Comparison of ENCODE assay signal across 19 mouse cellular contexts in the genomic region with DNA sequence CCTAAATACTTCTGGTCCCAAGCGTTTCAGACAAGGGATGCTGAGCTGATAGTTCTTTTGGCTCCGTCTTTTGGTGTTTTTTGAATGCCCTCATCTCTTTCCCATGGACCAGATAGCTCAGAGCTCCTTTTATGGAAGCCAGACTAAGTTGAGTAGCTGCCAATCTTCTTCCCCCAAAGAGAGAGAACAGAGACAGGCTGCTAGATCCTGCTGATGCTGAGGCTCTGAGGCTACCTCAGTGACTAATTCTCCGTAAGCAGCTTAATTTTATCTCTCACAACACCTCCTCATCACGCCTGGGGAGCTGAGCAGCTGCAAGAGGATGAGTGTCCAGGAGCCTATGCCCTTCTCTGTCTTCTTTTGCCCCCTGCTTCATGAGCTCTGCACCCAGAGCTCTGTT.
DNase-seq lines count a peak whose midpoint lies in the region; ATAC-seq and TF ChIP-seq lines count a peak whose summit lies in the region.
"Had no signal": no experiment of that assay in that cellular context is flagged by ENCODE, and none has a peak within 500 bp of the region (broad histone marks: within the 10 kb centered on the region; RNA-seq: fewer than 3 reads in every experiment).

No protein-coding gene starts in this region.

- intact Hi-C loops in left cerebral cortex, postnatal 25 days (cut with DNase I), result no loop called here

- peaks cover 35% of the 10 kb centered on the region for H3K27me3 ChIP-seq in midbrain, embryonic 12.5 days
- no peaks in the 10 kb centered on the region for H3K27me3 ChIP-seq in midbrain, embryonic 15.5 days (replicated peaks)
- no peaks in the 10 kb centered on the region for H3K27me3 ChIP-seq in heart, embryonic 11.5 days (ENCODE audit: control insufficient read depth, insufficient read depth, low read length)
- H3K27me3 ChIP-seq in kidney, embryonic 16.5 days (ENCODE audit: insufficient read depth, low read length), result no peaks in the 10 kb centered on the region
- H3K27me3 ChIP-seq: hindbrain, embryonic 13.5 days had no signal

- H3K36me3 ChIP-seq in midbrain, embryonic 12.5 days, result no peaks in the 10 kb centered on the region
- no peaks in the 10 kb centered on the region for H3K36me3 ChIP-seq in midbrain, embryonic 15.5 days (replicated peaks)
- no peaks in the 10 kb centered on the region for H3K36me3 ChIP-seq in heart, embryonic 11.5 days (ENCODE audit: control insufficient read depth, insufficient read depth, low read length)
- peaks cover 3% of the 10 kb centered on the region; the same call in 1 of the 2 replicates for H3K36me3 ChIP-seq in kidney, embryonic 16.5 days (ENCODE audit: insufficient read depth, low read length)
- H3K36me3 ChIP-seq: embryonic facial prominence, embryonic 12.5 days; heart, embryonic 15.5 days; hindbrain, embryonic 13.5 days; neural tube, embryonic 13.5 days had no signal

- H3K4me2 ChIP-seq in midbrain, embryonic 12.5 days (replicated peaks), result no peak overlapping the region
- no peak overlapping the region for H3K4me2 ChIP-seq in midbrain, embryonic 15.5 days
- no peak overlapping the region for H3K4me2 ChIP-seq in heart, embryonic 11.5 days
- no peak overlapping the region for H3K4me2 ChIP-seq in kidney, embryonic 16.5 days (replicated peaks; ENCODE audit: low read depth, low read length)
- H3K4me2 ChIP-seq: embryonic facial prominence, embryonic 12.5 days; heart, embryonic 15.5 days; hindbrain, embryonic 13.5 days; liver, embryonic 11.5 days; lung, embryonic 14.5 days; neural tube, embryonic 13.5 days had no signal

- DNase-seq in brain, embryonic 14.5 days (ENCODE audit: low read depth), result peak; percentile 42
- peak; percentile 53 to 61 for DNase-seq in layer of hippocampus, adult 8-10 months (ENCODE audit: low spot score in 2 of 2)
- DNase-seq in left cerebral cortex, postnatal 25 days (ENCODE audit: low spot score in 2 of 2), result peak; percentile 52 to 93
- DNase-seq: cerebellum, postnatal 36 days; heart, adult 11 months; lung, embryonic 14.5 days; thymus, adult 2 months had no signal

- 0 out of 2 replicates have a peak overlapping the region, but pooled peaks have one; percentile 10 for H3K27ac ChIP-seq in midbrain, embryonic 12.5 days (replicated peaks)
- H3K27ac ChIP-seq in midbrain, embryonic 15.5 days, result no peak overlapping the region
- H3K27ac ChIP-seq in heart, embryonic 11.5 days (ENCODE audit: low read depth, low read length), result no peak overlapping the region
- H3K27ac ChIP-seq in kidney, embryonic 16.5 days (ENCODE audit: low read length), result no peak overlapping the region
- H3K27ac ChIP-seq: embryonic facial prominence, embryonic 12.5 days; gastrocnemius, adult 2 months; heart, embryonic 15.5 days; hindbrain, embryonic 13.5 days; kidney, postnatal 0 days; neural tube, embryonic 13.5 days had no signal

- no peak for TF ChIP-seq POLR2A in brain, embryonic 14.5 days (IDR thresholded peaks at IDR 0.05; ENCODE audit: borderline replicate concordance, extremely low read depth, insufficient read depth, insufficient read length, poor library complexity, severe bottlenecking)

- H3K4me3 ChIP-seq in midbrain, embryonic 12.5 days, result no peak overlapping the region
- H3K4me3 ChIP-seq in midbrain, embryonic 15.5 days, result no peak overlapping the region
- no peak overlapping the region for H3K4me3 ChIP-seq in heart, embryonic 11.5 days (ENCODE audit: low read depth, low read length)
- no peak overlapping the region for H3K4me3 ChIP-seq in kidney, embryonic 16.5 days (ENCODE audit: low read length)
- H3K4me3 ChIP-seq: embryonic facial prominence, embryonic 12.5 days; gastrocnemius, adult 2 months; heart, embryonic 15.5 days; hindbrain, embryonic 13.5 days; neural tube, embryonic 13.5 days had no signal

- H3K9ac ChIP-seq in midbrain, embryonic 12.5 days (replicated peaks), result no peak overlapping the region
- H3K9ac ChIP-seq in midbrain, embryonic 15.5 days, result no peak overlapping the region
- H3K9ac ChIP-seq in heart, embryonic 11.5 days (ENCODE audit: low read depth, low read length), result no peak overlapping the region
- H3K9ac ChIP-seq in kidney, embryonic 16.5 days (replicated peaks; ENCODE audit: low read length), result no peak overlapping the region
- H3K9ac ChIP-seq: embryonic facial prominence, embryonic 12.5 days; heart, embryonic 15.5 days; lung, embryonic 14.5 days; neural tube, embryonic 13.5 days had no signal

- H3K4me1 ChIP-seq in midbrain, embryonic 12.5 days, result peaks cover 28% of the 10 kb centered on the region
- H3K4me1 ChIP-seq in midbrain, embryonic 15.5 days, result peaks cover 15% of the 10 kb centered on the region
- 0 out of 2 replicates have a peak, but pooled peaks cover 2% of the 10 kb centered on the region for H3K4me1 ChIP-seq in heart, embryonic 11.5 days (ENCODE audit: control insufficient read depth, insufficient read depth, low read length)
- H3K4me1 ChIP-seq in kidney, embryonic 16.5 days (ENCODE audit: insufficient read depth, low read length), result peaks cover 15% of the 10 kb centered on the region
- H3K4me1 ChIP-seq: heart, embryonic 15.5 days had no signal

- ATAC-seq in midbrain, embryonic 12.5 days (ENCODE audit: low FRiP score, low read depth), result no peak
- no peak for ATAC-seq in midbrain, embryonic 15.5 days (replicated peaks)
- ATAC-seq in heart, embryonic 11.5 days (replicated peaks; ENCODE audit: insufficient number of reproducible peaks, low FRiP score, low TSS enrichment), result no peak
- no peak for ATAC-seq in kidney, embryonic 16.5 days (ENCODE audit: low FRiP score, low TSS enrichment)
- ATAC-seq: intestine, embryonic 16.5 days had no signal

- 39% methylated on average over 4 of the region's 4 CpGs for WGBS in midbrain, embryonic 12.5 days
- 38% methylated on average over 4 of the region's 4 CpGs for WGBS in midbrain, embryonic 15.5 days
- 56% methylated on average over 4 of the region's 4 CpGs for WGBS in heart, embryonic 11.5 days (ENCODE audit: insufficient replicate concordance)
- 93% methylated on average over 4 of the region's 4 CpGs for WGBS in kidney, embryonic 16.5 days

- no peaks in the 10 kb centered on the region for H3K9me3 ChIP-seq in midbrain, embryonic 12.5 days
- no peaks in the 10 kb centered on the region for H3K9me3 ChIP-seq in midbrain, embryonic 15.5 days
- no peaks in the 10 kb centered on the region for H3K9me3 ChIP-seq in heart, embryonic 11.5 days (replicated peaks; ENCODE audit: control insufficient read depth, low read length)
- H3K9me3 ChIP-seq in kidney, embryonic 16.5 days (ENCODE audit: low read length), result no peaks in the 10 kb centered on the region; the same call in 1 of the 2 replicates
- H3K9me3 ChIP-seq: embryonic facial prominence, embryonic 12.5 days; heart, embryonic 15.5 days; hindbrain, embryonic 13.5 days; neural tube, embryonic 13.5 days had no signal

- no peak for TF ChIP-seq CTCF in brain, embryonic 14.5 days (IDR thresholded peaks at IDR 0.05; ENCODE audit: borderline replicate concordance, extremely low read depth, insufficient read depth, insufficient read length)
